ENCODE assay signal across 12 mouse cellular contexts in genomic region chr2:147905759-147906740, GRCm38 (mm10).
DNase-seq lines count a peak whose midpoint lies in the region; ATAC-seq and TF ChIP-seq lines count a peak whose summit lies in the region.
"Had no signal": no experiment of that assay in that cellular context is flagged by ENCODE, and none has a peak within 500 bp of the region (broad histone marks: within the 10 kb centered on the region; RNA-seq: fewer than 3 reads in every experiment).

No protein-coding gene starts in this region.

- WGBS in lung, embryonic 14.5 days = 24% methylated on average over 19 of the region's 19 CpGs
- WGBS in hindbrain, embryonic 11.5 days = 7% methylated on average over 19 of the region's 19 CpGs
- WGBS in neural tube, embryonic 14.5 days = 6% methylated on average over 19 of the region's 19 CpGs

- no peak overlapping the region for H3K9ac ChIP-seq in lung, embryonic 14.5 days
- no peak overlapping the region for H3K9ac ChIP-seq in hindbrain, embryonic 11.5 days (ENCODE audit: low read depth, low read length)
- no peak overlapping the region for H3K9ac ChIP-seq in neural tube, embryonic 14.5 days (replicated peaks; ENCODE audit: low read depth, low read length)
- H3K9ac ChIP-seq: embryonic facial prominence, embryonic 15.5 days had no signal

- H3K27me3 ChIP-seq in lung, embryonic 14.5 days (ENCODE audit: insufficient read depth, low read length) = no peaks in the 10 kb centered on the region
- peaks cover 72% of the 10 kb centered on the region for H3K27me3 ChIP-seq in hindbrain, embryonic 11.5 days (ENCODE audit: control insufficient read depth, insufficient read depth, low read length)
- H3K27me3 ChIP-seq in neural tube, embryonic 14.5 days (ENCODE audit: control insufficient read depth, insufficient read depth, low read length) = peaks cover 29% of the 10 kb centered on the region
- H3K27me3 ChIP-seq: embryonic facial prominence, embryonic 15.5 days had no signal

- no peaks in the 10 kb centered on the region for H3K36me3 ChIP-seq in lung, embryonic 14.5 days (ENCODE audit: insufficient read depth)
- H3K36me3 ChIP-seq in hindbrain, embryonic 11.5 days (ENCODE audit: control insufficient read depth, insufficient read depth, low read length) = no peaks in the 10 kb centered on the region
- no peaks in the 10 kb centered on the region for H3K36me3 ChIP-seq in neural tube, embryonic 14.5 days (ENCODE audit: control insufficient read depth, insufficient read depth, low read length)
- H3K36me3 ChIP-seq: embryonic facial prominence, embryonic 15.5 days had no signal

- no peak for DNase-seq in lung, embryonic 14.5 days
- no peak for DNase-seq in lung, postnatal 4 days
- DNase-seq in hindbrain, embryonic 11.5 days (ENCODE audit: low spot score) = peak; percentile 57
- DNase-seq in kidney, postnatal 25 days = peak; percentile 21 to 54
- DNase-seq in right cerebral cortex, postnatal 14 days = no peak
- DNase-seq in thymus, adult 18-20 months = no peak
- DNase-seq: left cerebral cortex, postnatal 4 days; thymus, postnatal 14 days had no signal

- no peaks in the 10 kb centered on the region for H3K4me1 ChIP-seq in lung, embryonic 14.5 days (ENCODE audit: insufficient read depth)
- H3K4me1 ChIP-seq in hindbrain, embryonic 11.5 days (replicated peaks; ENCODE audit: control insufficient read depth, insufficient read depth, low read length) = peaks cover 3% of the 10 kb centered on the region
- no peaks in the 10 kb centered on the region for H3K4me1 ChIP-seq in neural tube, embryonic 14.5 days (ENCODE audit: control insufficient read depth, insufficient read depth, low read length)
- H3K4me1 ChIP-seq: embryonic facial prominence, embryonic 15.5 days had no signal

- ATAC-seq in lung, embryonic 14.5 days (ENCODE audit: insufficient read depth) = peak; percentile 62
- peak; percentile 78 for ATAC-seq in hindbrain, embryonic 11.5 days (ENCODE audit: low FRiP score)
- peak; percentile 38; the same call in 1 of the 2 replicates for ATAC-seq in neural tube, embryonic 14.5 days (ENCODE audit: low read depth)
- ATAC-seq in megakaryocyte-erythroid progenitor cell, adult 5-6 weeks (replicated peaks; ENCODE audit: low FRiP score, low TSS enrichment, poor library complexity, severe bottlenecking) = no peak
- ATAC-seq: activated CD4-positive, CD25-positive, alpha-beta regulatory T cell, adult 4 months had no signal

- no peak overlapping the region for H3K27ac ChIP-seq in lung, embryonic 14.5 days (ENCODE audit: low read depth)
- H3K27ac ChIP-seq in hindbrain, embryonic 11.5 days (ENCODE audit: low read depth, low read length) = no peak overlapping the region
- no peak overlapping the region for H3K27ac ChIP-seq in neural tube, embryonic 14.5 days (ENCODE audit: low read depth, low read length)
- H3K27ac ChIP-seq: embryonic facial prominence, embryonic 15.5 days had no signal

- no peak for TF ChIP-seq CTCF in lung, embryonic 14.5 days (IDR thresholded peaks at IDR 0.05; ENCODE audit: low read depth)

- H3K9me3 ChIP-seq in lung, embryonic 14.5 days (ENCODE audit: low read depth, low read length) = no peaks in the 10 kb centered on the region
- no peaks in the 10 kb centered on the region for H3K9me3 ChIP-seq in hindbrain, embryonic 11.5 days (ENCODE audit: control insufficient read depth, low read length)
- H3K9me3 ChIP-seq in neural tube, embryonic 14.5 days (ENCODE audit: control insufficient read depth, low read length) = no peaks in the 10 kb centered on the region
- H3K9me3 ChIP-seq: embryonic facial prominence, embryonic 15.5 days had no signal

- no peak overlapping the region for H3K4me3 ChIP-seq in lung, embryonic 14.5 days (ENCODE audit: low read depth, low read length)
- H3K4me3 ChIP-seq in hindbrain, embryonic 11.5 days (ENCODE audit: low read depth, low read length) = no peak overlapping the region
- H3K4me3 ChIP-seq in neural tube, embryonic 14.5 days (ENCODE audit: low read depth, low read length) = no peak overlapping the region
- H3K4me3 ChIP-seq: embryonic facial prominence, embryonic 15.5 days had no signal

- H3K4me2 ChIP-seq in lung, embryonic 14.5 days = no peak overlapping the region
- H3K4me2 ChIP-seq in hindbrain, embryonic 11.5 days (replicated peaks; ENCODE audit: low read depth, low read length) = no peak overlapping the region
- no peak overlapping the region for H3K4me2 ChIP-seq in neural tube, embryonic 14.5 days (ENCODE audit: low read depth, low read length)
- H3K4me2 ChIP-seq: embryonic facial prominence, embryonic 15.5 days had no signal

Comparison
In these comparisons a context has a peak if more than half of its experiments do, and no peak if none do; other contexts are left out.
1. DNase-seq: peak in hindbrain, embryonic 11.5 days (single experiment) and kidney, postnatal 25 days (2 of 2); none in lung, embryonic 14.5 days (single experiment), lung, postnatal 4 days (0 of 2), right cerebral cortex, postnatal 14 days (single experiment) and thymus, adult 18-20 months (0 of 2).